Mouse (Mus musculus) liver, embryonic 13.5 days (tissue): Measurements from ENCODE around the gene Gm8947. TPM values are rescaled to one million over a fixed set of nuclear protein-coding genes. Genes with fewer than 3 reads are reported as not detected.
"Not testable (repeated sequence)": the region's sequence is repeated elsewhere in the genome, so short reads cannot be mapped to it uniquely, and the experiment has no call there.

Experiments used
- ATAC-seq: fragments of 200-750 bp; cut with Nextera tagmentation; 2 replicates; pipeline ENCODE4 v1.8.0; 2017; ENCODE audit warnings: low read depth, mild to moderate bottlenecking, moderate number of reproducible peaks, moderate library complexity
- DNase-seq: peaks from one replicate; pipeline ENCODE4 v3.0.0; 2022
- H3K27ac ChIP-seq: fragments of 300-500 bp; sonication (generic); 2 replicates; pipeline ENCODE4 v1.5.1; 2015; ENCODE audit warnings: moderate library complexity, mild to moderate bottlenecking, inconsistent platforms
- H3K27me3 ChIP-seq: fragments of 300-500 bp; sonication (generic); 2 replicates; pipeline ENCODE4 v1.6.1; 2015; ENCODE audit warnings: mild to moderate bottlenecking, inconsistent platforms
- H3K36me3 ChIP-seq: fragments of 300-500 bp; sonication (generic); 2 replicates; pipeline ENCODE4 v1.6.1; 2015; ENCODE audit warnings: mild to moderate bottlenecking, inconsistent platforms
- H3K4me1 ChIP-seq: fragments of 300-500 bp; sonication (generic); replicated peaks from 2 replicates; pipeline ENCODE4 v1.6.1; 2015; ENCODE audit warnings: inconsistent platforms
- H3K4me2 ChIP-seq: fragments of 300-500 bp; sonication (generic); 2 replicates; pipeline ENCODE4 v1.6.1; 2015; ENCODE audit warnings: inconsistent platforms, mild to moderate bottlenecking, moderate library complexity
- H3K4me3 ChIP-seq: fragments of 300-500 bp; sonication (generic); replicated peaks from 2 replicates; pipeline ENCODE4 v1.5.1; 2015; ENCODE audit warnings: mild to moderate bottlenecking, inconsistent platforms
- H3K9ac ChIP-seq: fragments of 300-500 bp; sonication (generic); 2 replicates; pipeline ENCODE4 v1.6.1; 2015; ENCODE audit warnings: mild to moderate bottlenecking, inconsistent platforms
- H3K9me3 ChIP-seq: fragments of 300-500 bp; sonication (generic); replicated peaks from 2 replicates; pipeline ENCODE4 v1.6.1; 2016; ENCODE audit warnings: inconsistent platforms
- WGBS: fragments of 180-500 bp; shearing (Covaris S2); methylation state at CpG from one replicate; pipeline ENCODE4 v1.1.7; 2015; ENCODE audit not compliant: insufficient replicate concordance; 5-methylcytosine and 5-hydroxymethylcytosine counted together
- polyA plus RNA-seq: library from polyadenylated mRNA; unstranded; fragments of >200 nt; fragmentation: Nextera tagmentation; extraction: Ambion mirVana; gene quantifications from 2 replicates; pipeline ENCODE4 v1.2.1, GENCODE M21; 2015

Gm8947 gene
- polyA plus RNA-seq, 1 experiment from 2014 or later: 1.2 TPM

- H3K36me3 ChIP-seq, ATAC-seq, H3K27ac ChIP-seq, H3K27me3 ChIP-seq, H3K9ac ChIP-seq, H3K4me2 ChIP-seq, H3K4me3 ChIP-seq, H3K9me3 ChIP-seq: not testable (repeated sequence)
- peaks cover 23% of the 10 kb centered on the region for H3K4me1 ChIP-seq
- 52% methylated on average over 4 of the region's 8 CpGs for WGBS
- peak; percentile 80 for DNase-seq
These were observed 17.7 kb downstream of the Gm8947 start, which contains the start of gene Gm47996 for GRCm38 (mm10) chr1:151209824-151210355. TSS of gene Gm47996 (plus strand) at chr1:151210131.

- not testable (repeated sequence) for DNase-seq, H3K9ac ChIP-seq, H3K4me2 ChIP-seq, H3K9me3 ChIP-seq, H3K27me3 ChIP-seq, H3K36me3 ChIP-seq, H3K4me3 ChIP-seq, ATAC-seq, H3K27ac ChIP-seq
- H3K4me1 ChIP-seq: peaks cover 32% of the 10 kb centered on the region
- WGBS: 28% methylated on average over 5 of the region's 5 CpGs
These were observed 19.5 kb downstream of the Gm8947 start for GRCm38 (mm10) chr1:151211666-151212065.

- ATAC-seq (no peak), DNase-seq (no peak)
- Histone ChIP-seq H3K4me3 (no peak overlapping the region), H3K4me2 (no peak overlapping the region), H3K27ac (no peak overlapping the region), H3K9me3 (no peaks in the 10 kb centered on the region), H3K9ac (no peak overlapping the region), H3K27me3 (no peaks in the 10 kb centered on the region), H3K4me1 (peaks cover 39% of the 10 kb centered on the region), H3K36me3 (no peaks in the 10 kb centered on the region)
- WGBS: 37% methylated on average over 2 of the region's 2 CpGs
These were observed 22.7 kb downstream of the Gm8947 start for GRCm38 (mm10) chr1:151214862-151215261.

- Histone ChIP-seq H3K4me1 (peaks cover 36% of the 10 kb centered on the region), H3K4me3 (no peak overlapping the region), H3K9ac (no peak overlapping the region), H3K9me3 (no peaks in the 10 kb centered on the region), H3K4me2 (no peak overlapping the region), H3K27ac (0 out of 2 replicates have a peak overlapping the region, but pooled peaks have one; percentile 2), H3K27me3 (no peaks in the 10 kb centered on the region), H3K36me3 (no peaks in the 10 kb centered on the region)
- ATAC-seq (no peak; the same call in 1 of the 2 replicates), DNase-seq (no peak)
- 45% methylated on average over 1 of the region's 1 CpGs for WGBS
These were observed 23.8 kb downstream of the Gm8947 start for GRCm38 (mm10) chr1:151215985-151216384.

- peak; percentile 69 for ATAC-seq
- H3K27ac ChIP-seq: 0 out of 2 replicates have a peak overlapping the region, but pooled peaks have one; percentile 15
- 36% methylated on average over 3 of the region's 3 CpGs for WGBS
These were observed 24.2 kb downstream of the Gm8947 start for GRCm38 (mm10) chr1:151216417-151216816.

GRCm38 (mm10) chr1:151219045-151219444 is 26.9 kb downstream of the Gm8947 start:
- H3K4me3 ChIP-seq: no peak overlapping the region
- no peaks in the 10 kb centered on the region for H3K9me3 ChIP-seq
- H3K4me2 ChIP-seq: no peak overlapping the region
- no peak overlapping the region for H3K27ac ChIP-seq
- H3K9ac ChIP-seq: no peak overlapping the region
- H3K4me1 ChIP-seq: peaks cover 20% of the 10 kb centered on the region
- no peak for ATAC-seq
- 80% methylated on average over 5 of the region's 5 CpGs for WGBS
- no peaks in the 10 kb centered on the region for H3K36me3 ChIP-seq
- no peak for DNase-seq
- H3K27me3 ChIP-seq: no peaks in the 10 kb centered on the region

More at GRCm38 (mm10) chr1:151216417-151216816, 24.2 kb downstream of the Gm8947 start:
- no peak overlapping the region for H3K4me3 ChIP-seq
- H3K27me3 ChIP-seq: no peaks in the 10 kb centered on the region
- no peaks in the 10 kb centered on the region for H3K9me3 ChIP-seq
- no peaks in the 10 kb centered on the region for H3K36me3 ChIP-seq
- DNase-seq: no peak
- no peak overlapping the region for H3K9ac ChIP-seq
- H3K4me2 ChIP-seq: no peak overlapping the region
- peaks cover 34% of the 10 kb centered on the region for H3K4me1 ChIP-seq

- Histone ChIP-seq H3K4me2 (no peak overlapping the region), H3K36me3 (no peaks in the 10 kb centered on the region), H3K27me3 (no peaks in the 10 kb centered on the region; the same call in 1 of the 2 replicates), H3K4me1 (peaks cover 20% of the 10 kb centered on the region), H3K27ac (no peak overlapping the region), H3K4me3 (no peak overlapping the region), H3K9me3 (no peaks in the 10 kb centered on the region), H3K9ac (no peak overlapping the region)
- DNase-seq (no peak), ATAC-seq (no peak)
- 76% methylated on average over 7 of the region's 7 CpGs for WGBS
These were observed 27.9 kb downstream of the Gm8947 start for GRCm38 (mm10) chr1:151220098-151220497.

- H3K9ac ChIP-seq: no peak overlapping the region
- 78% methylated on average over 10 of the region's 10 CpGs for WGBS
- ATAC-seq (no peak), DNase-seq (no peak)
- H3K4me3 ChIP-seq: no peak overlapping the region
- H3K36me3 ChIP-seq: no peaks in the 10 kb centered on the region
- H3K27me3 ChIP-seq: no peaks in the 10 kb centered on the region; the same call in 1 of the 2 replicates
- 0 out of 2 replicates have a peak, but pooled peaks cover 3% of the 10 kb centered on the region for H3K4me1 ChIP-seq
- no peak overlapping the region for H3K27ac ChIP-seq
- no peak overlapping the region for H3K4me2 ChIP-seq
- H3K9me3 ChIP-seq: no peaks in the 10 kb centered on the region
These were observed 30.5 kb downstream of the Gm8947 start for GRCm38 (mm10) chr1:151222561-151223267.

- 57% methylated on average over 1 of the region's 1 CpGs for WGBS
- Histone ChIP-seq H3K27me3 (no peaks in the 10 kb centered on the region; the same call in 1 of the 2 replicates), H3K9ac (no peak overlapping the region), H3K9me3 (no peaks in the 10 kb centered on the region), H3K4me1 (no peaks in the 10 kb centered on the region), H3K27ac (no peak overlapping the region), H3K4me3 (no peak overlapping the region), H3K36me3 (no peaks in the 10 kb centered on the region), H3K4me2 (no peak overlapping the region)
- DNase-seq: no peak
- ATAC-seq: no peak
These were observed 31.2 kb downstream of the Gm8947 start for GRCm38 (mm10) chr1:151223377-151223776.

GRCm38 (mm10) chr1:151224536-151224935 is 32.4 kb downstream of the Gm8947 start:
- no peak overlapping the region for H3K9ac ChIP-seq
- H3K4me2 ChIP-seq: no peak overlapping the region
- DNase-seq (no peak), ATAC-seq (no peak)
- no peaks in the 10 kb centered on the region for H3K9me3 ChIP-seq
- H3K4me1 ChIP-seq: no peaks in the 10 kb centered on the region
- no peak overlapping the region for H3K4me3 ChIP-seq
- H3K27ac ChIP-seq: no peak overlapping the region
- 57% methylated on average over 1 of the region's 1 CpGs for WGBS
- no peaks in the 10 kb centered on the region; the same call in 1 of the 2 replicates for H3K27me3 ChIP-seq
- H3K36me3 ChIP-seq: no peaks in the 10 kb centered on the region

GRCm38 (mm10) chr1:151227506-151227905 is 35.3 kb downstream of the Gm8947 start:
- H3K27me3 ChIP-seq: no peaks in the 10 kb centered on the region; the same call in 1 of the 2 replicates
- H3K36me3 ChIP-seq: no peaks in the 10 kb centered on the region
- H3K9me3 ChIP-seq: no peaks in the 10 kb centered on the region
- no peak overlapping the region for H3K4me3 ChIP-seq
- DNase-seq (no peak), ATAC-seq (no peak)
- WGBS: 63% methylated on average over 8 of the region's 8 CpGs
- no peaks in the 10 kb centered on the region for H3K4me1 ChIP-seq
- H3K4me2 ChIP-seq: no peak overlapping the region
- no peak overlapping the region for H3K9ac ChIP-seq
- no peak overlapping the region for H3K27ac ChIP-seq
